Mouse (Mus musculus) yolk sac, embryonic 10.5 days (tissue): ENCODE results near the gene Gpatch2.

ENCODE experiments used
- DNase-seq: peaks from one replicate; pipeline ENCODE4 v3.0.0-alpha.2; 2017; ENCODE audit warnings: low spot score

Gpatch2 gene

DNA sequence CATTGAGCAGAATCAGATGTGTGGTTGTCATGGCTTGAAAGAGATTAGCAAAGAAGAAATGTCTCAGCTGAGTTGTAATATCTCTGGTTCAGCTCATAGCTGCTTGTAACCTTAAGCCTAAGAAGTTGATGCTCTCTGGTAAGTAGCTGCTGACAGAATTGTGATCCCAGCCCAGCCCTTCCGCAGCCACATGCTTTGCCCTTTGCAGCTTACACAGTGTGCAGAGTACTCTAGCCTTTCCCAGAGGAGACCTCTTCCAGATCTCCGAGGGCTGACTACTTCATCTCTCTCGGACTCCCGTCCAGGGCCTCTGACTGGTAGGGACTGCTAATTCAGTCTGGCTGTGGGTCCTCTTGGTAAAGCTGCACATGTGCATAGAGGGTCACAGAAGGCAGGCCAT is 92.0 kb downstream of the Gpatch2 start:
- no peak for DNase-seq

DNA sequence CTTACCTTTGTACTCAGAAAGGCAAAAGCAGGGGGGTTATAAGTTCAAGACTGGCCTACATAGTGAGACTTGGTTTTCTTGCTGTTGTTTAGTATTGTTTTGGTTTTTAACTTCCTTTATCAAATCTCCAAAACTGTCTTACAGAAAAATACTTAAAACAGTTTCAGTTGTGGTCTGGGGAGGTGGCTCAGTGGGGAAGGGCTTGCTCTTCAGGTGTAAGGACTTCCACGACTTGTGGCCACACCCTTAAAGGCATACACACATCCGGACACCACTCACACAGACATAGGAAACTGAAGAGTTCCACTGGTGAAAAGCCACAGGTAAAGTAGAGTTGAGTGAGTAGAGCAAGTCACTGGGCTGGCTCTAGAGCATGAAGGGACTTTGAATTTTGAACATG is 93.2 kb downstream of the Gpatch2 start:
- no peak for DNase-seq

DNA sequence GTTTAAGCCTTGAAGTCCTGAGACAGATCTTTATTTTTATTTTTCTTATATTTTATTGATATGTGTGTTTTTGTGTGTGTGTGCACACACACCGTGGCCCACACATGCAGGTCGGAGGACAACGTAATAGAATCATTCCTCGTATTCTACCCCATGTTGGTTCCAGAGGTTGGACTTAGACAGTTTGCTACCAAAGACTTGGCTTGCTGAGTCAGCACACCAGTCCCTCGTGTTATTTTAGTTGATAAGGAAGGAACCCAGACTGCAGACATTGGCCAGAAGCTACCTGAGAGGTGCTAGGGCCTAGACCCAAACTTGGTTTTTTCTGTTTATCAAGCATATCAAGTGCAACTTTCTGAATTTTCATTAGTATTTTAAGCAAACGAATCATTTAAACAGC is 95.8 kb downstream of the Gpatch2 start:
- DNase-seq = no peak

DNA sequence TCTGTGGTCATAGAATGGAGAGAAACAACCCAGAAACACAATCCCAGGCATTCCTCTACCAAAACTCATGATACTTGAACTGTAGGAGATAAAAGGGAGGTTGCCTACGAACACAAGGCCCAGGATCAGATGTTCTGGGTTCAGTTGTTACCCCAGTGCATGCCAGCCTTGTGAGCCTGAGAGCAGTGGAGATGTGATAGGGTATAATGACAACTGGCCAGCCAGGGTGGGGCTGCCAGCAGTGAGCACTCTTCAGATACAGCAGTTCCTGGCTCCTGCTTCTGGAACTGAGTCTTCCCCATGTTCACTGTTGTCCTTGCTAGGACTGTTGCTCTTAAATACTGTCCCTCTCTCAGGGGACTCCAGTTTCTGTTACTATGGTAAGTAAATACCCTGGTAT is 98.0 kb downstream of the Gpatch2 start:
- no peak for DNase-seq

DNA sequence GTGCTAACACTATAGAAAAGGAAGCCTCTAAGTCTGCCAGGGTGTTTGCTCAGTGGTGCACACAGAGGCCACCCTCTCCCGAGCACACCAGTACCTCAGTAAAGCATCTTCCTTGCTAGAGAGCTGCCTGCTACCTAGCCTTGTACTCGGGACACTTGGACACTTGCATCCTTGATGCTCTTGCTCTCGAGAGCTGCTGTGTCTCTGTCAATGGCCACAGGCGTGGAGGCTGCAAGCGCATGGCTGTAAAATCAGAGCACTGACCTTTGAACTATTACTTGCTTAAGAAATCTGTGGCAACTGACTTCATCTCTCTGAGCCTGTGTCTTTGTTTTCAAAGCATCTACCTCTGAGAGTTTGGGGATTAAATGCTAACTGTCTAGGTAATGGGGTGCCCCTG is 98.5 kb downstream of the Gpatch2 start:
- peak; percentile 22 for DNase-seq

DNA sequence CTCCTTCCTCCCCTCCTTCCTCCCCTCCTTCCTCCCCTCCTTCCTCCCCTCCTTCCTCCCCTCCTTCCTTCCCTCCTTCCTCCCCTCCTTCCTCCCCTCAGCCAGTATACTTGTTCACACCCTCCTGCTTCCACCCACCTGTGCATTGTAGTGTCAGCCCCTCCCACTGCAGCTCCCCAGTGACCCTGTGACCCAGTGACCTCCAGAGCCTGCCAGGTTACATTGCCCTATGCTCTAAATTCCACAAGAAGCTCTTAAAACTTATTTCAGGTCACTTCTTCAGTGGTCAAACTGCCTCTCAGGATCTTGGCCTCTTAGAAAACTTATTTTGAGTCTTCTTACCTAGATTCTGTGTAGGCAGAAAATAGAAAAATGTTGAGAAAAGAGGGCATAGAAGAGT is 99.2 kb downstream of the Gpatch2 start:
- peak; percentile 61 for DNase-seq

DNA sequence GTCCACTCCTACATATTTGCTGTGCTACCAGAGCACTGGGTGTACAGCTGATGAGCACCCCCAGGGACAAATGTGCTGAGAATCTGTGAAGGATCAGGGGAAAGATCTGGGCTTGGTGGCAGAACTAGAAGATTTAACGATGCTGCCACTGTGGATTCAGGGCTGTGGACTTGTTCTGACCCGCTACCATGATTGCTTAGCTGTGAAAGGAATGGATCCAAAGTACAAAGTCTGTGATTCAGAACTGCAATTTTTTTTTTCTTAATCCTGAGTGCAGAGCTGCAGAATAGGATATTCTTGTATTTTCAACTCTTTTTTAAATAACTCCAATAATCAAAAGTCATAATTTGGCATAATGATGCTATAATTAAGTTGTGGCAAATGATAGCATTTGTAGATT is 100.5 kb downstream of the Gpatch2 start:
- DNase-seq = no peak

DNA sequence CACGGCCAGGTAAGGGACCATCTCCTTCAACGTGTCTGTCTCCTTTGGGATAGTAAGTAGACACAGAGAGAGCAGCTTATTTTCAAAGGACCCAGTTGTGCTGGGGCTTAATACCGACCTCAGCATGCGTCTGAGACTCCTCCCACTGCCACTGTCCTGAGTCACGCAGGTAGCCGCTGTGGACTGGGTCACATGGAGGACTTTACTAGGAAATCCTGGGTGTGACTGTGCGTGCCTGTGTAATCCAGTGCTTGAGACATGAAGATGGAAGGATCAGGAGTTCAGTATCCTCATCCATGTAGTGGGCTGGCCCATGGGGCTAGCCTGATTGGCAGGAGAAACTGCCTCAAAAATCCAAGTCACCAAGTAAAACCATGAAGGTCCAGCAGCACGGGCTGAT is 101.2 kb downstream of the Gpatch2 start:
- no peak for DNase-seq

DNA sequence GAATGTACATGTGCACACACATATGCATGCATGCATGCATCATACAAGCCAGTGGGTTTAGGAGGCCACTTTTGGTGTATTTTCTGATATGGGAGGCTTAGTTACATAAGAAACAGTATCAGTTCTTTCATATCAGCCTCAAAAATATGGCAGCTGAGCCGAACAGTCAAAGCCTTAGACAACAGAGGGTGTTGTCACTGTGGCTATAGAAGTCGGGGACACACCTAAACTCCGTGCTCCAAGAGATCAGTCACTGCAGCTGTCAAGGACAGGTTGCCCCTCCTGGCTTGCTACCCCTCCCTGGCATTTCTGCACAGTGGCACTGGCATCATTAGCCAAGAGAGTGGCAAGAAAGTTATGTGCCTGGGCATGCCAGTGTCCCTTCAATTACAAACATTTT is 106.5 kb downstream of the Gpatch2 start:
- DNase-seq = no peak

DNA sequence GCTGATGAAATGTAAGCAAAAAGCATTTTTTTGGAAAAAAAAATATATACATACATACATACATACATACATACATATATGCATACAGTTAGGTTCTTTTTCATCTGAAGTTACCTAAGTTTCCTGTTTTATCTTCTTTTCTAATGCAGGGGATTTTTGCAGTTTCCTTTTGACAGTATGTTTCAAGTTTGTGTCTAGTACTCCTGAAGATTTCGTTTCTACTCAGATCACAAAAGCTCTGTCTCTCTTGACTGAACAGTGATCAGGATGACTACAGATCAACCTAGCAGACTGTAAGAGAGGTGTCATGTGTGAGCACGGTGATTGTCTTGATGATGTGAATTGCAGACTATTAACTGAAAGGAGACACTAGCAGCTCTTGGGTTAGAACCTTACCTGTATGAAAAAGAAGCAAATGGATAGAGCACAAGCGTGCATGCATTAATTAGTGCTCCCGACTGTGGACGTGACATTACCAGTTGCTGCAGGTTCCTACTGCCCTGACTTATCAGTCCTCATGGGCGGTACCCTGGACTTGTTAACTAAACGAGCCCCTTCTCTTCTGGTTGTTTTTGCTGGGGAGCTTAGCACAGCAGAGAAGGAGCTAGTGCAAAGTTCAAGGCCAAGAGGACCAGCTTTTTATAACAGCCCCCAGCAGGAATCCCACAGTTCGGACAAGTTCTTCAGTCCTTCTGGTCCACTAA is 107.3 kb downstream of the Gpatch2 start:
- DNase-seq = peak; percentile 10

DNA sequence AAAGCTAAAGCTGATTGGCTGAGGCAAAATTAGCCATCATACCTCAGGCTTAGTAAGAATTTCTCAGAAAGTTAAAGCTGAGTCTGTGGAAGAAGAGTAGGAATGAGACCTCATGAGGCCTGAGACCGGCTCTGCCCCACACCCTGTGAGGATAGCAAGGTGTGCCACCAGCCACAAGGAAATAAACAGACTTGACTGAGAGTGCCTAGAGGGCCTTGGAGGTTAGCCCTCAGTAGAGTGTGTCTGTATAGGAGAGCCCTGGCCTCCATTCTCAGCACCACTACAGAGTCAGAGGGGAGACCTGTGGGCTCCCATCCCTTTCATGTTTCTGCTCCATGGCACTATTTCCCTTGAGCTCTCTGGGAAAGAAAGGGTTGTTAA is 107.9 kb downstream of the Gpatch2 start:
- no peak for DNase-seq

DNA sequence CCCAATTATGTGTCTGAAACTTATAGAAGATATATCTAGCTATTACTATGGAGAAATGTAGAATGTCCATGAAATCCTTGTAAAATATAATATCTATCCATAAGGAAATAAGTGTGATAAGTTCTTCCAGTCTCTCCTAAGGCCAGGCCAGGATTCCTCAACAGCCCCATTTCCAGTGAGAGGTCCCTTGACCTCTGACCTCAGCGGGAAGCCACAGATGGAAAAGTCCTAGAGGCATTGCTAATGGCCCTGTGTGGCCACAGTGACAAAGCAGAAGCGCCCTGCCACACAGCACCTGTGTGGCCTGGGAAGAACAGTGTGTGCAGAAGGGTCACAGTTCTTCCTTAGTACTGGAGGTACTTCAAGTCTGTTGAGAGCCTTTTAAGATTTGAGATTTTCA is 127.2 kb downstream of the Gpatch2 start:
- DNase-seq = no peak

DNA sequence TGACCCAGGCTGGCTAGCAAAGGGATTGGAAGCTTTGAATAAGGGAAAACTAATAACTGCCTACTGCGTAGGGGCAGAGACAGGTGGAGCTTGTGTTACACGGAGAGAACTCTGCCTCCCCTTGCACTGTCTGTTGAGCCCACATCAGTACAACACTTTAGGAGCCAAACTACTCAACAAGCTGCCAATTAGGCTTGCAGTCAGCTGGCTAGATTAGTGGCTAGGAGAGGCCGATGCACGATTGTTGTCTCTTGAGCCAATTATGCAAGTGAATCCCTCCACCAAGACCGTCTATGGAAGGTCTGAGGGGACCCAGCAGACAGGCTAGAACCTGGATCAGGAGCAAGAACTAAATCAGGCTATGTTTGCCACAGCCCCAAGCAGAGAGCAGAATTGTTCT is 129.8 kb downstream of the Gpatch2 start:
- DNase-seq = no peak

DNA sequence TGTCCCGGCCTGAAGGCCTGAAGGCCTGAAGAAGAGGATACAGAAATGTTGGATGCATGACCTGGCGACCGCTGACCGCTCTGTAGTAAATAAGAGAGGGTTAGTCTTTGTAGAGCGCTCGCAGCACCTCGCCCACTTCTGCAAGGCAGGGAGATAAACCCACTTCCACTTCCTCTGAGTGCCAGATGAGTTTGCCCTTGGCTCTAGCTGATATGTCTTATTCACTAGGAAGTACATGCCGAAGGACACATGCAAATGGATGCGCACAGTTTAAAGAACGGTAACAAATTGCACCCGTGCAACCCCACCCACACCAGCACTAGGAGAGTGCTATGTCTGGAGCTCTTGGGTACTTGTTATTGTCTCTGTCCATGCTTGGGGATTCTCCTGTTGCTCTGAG is 131.6 kb downstream of the Gpatch2 start:
- DNase-seq = no peak

DNA sequence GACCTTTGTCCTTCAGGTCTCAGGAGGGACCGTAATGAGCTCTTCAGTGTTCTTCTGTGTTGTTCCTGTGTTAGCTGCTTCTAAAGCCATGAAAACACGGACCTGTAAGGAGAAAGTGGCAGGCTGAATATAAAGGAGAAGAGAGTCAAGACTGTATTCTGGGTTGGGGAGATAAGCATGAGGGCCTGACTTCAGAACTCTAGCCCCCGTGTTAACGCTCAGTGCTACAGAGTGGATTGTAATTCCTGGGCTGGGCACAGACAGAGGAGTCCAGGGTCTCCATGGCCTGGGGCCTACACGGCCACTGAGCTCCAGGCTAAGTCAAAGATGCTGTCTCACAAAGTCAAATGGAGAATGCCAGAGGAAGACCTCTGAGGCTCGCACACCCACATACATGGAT is 132.3 kb downstream of the Gpatch2 start:
- no peak for DNase-seq

DNA sequence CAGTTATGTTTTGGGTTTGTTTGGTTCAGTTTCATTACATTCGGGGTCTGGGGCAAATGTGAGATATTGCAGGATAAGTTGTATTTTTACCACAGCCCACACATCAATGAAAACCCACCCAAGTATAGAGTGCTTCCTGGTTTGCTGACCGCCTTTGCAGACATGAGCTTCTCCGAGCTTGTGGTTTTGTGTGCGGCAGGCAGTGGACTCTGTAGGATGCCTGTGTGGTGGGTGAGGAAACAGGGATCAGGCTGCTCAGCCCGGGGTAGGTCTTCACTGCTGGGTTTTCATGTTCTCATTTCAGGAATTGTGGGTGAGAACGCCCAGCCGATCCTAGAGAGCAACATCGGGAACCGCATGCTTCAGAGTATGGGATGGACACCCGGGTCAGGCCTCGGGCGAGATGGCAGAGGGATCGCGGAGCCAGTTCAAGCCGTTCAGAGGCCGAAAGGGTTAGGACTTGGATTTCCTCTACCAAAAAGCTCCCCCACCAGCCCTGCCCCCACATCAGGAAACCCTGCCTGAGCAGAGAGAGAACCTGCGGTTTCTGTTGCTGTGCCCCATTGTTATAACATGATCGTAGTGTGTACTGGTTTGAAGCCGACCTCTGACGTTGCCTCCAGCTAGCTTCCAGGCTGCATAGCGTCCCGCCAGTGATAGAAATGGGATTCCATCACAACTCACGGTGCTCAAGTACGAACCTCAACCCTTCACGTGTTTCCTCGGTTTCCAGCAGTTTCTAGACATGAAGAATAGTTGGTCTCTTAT is 132.9 kb downstream of the Gpatch2 start:
- DNase-seq = no peak

DNA sequence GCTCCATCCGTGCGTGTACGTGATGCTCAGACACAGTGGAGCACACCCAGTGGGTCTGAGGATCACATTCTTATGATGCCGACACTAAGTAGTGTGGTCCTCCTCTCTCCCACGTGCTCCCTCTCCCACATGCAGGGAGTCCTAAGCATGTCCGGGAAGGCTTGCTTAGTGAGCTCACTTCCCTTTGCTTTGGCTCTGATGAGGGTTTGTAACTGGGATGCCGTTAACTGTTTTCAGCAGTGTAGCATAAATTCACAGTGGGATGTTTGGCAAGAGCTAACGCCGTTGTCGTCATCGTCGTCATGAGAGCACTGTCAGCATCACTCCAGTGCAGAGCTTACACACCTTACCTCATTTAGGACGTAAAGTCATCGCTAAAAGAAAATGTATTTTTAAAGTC is 133.6 kb downstream of the Gpatch2 start:
- no peak for DNase-seq

DNA sequence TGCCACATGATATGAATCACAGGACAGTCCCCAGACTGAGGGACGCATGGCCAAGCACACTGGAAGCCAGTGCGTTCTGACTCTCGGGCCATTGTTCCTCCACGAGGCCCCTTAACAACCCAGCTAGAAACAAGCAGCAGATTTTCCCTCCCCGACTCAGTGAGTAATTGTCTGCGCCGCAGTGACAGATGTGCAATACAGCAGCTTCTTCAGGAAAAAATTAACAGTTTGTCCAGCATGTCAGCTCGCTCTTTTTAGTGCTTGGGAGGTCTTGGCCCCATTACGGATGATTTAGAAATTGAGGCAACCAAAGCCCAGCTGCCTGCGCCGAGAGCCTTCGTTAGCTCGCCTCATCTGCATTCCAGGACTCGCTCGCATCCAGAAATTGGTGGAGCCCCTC is 140.9 kb downstream of the Gpatch2 start:
- no peak for DNase-seq

DNA sequence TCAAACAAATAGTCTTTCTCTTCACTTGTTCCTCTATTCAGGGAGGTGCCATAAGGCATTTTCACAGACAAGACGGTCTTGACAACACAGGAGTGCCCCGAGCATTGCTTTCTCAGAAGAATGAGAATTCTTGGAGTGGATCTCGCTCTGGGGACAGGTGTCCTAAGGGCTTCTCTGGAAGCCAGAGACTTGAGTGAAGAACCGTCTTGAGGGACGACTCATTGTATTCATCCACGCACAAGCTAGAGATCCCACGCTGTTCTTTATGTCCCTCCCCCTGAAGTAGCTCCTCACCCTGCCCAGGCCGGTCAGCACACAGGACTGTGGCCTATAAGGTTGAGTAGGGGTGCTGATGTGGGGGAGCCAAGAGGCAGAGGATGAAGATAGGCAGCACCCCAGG is 141.6 kb downstream of the Gpatch2 start:
- no peak for DNase-seq

DNA sequence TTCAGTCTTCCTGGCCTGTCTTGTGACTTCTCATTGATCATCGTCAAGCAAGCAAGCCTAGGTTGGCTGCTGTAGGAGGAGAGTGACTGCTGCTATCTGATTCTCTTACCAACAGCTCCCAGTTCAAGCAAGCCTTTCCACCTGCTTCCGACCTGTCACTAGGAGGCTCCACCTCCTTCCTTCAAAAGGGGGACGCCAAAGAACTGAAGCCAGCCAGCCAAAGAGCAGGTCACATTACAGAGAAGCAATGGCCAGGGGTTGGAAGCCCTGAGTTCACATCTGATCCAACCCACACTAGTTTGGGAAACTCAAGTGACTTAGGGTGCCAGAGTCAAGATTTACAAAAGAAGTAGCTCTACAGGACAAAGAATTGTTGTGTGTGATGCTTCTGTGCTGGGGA is 144.9 kb downstream of the Gpatch2 start:
- no peak for DNase-seq

DNA sequence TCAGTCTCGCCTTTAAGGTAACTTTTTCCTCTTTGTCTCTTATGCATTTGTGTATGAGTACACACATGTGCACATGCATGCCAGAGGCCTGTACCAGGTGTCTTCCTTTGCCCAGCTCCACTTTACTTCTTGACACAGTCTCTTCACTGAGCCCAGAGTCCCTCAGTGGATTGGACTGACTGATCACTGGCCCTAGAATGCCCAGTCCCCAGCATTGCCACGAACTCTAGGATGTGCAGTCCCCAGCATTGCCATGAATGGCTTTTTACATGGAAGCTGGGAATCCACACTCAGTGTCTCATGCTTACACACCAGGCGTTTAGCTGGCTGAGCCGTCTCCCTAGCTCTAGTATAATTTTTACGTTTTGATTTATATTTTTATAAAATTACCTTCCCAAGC is 147.2 kb downstream of the Gpatch2 start:
- no peak for DNase-seq

DNA sequence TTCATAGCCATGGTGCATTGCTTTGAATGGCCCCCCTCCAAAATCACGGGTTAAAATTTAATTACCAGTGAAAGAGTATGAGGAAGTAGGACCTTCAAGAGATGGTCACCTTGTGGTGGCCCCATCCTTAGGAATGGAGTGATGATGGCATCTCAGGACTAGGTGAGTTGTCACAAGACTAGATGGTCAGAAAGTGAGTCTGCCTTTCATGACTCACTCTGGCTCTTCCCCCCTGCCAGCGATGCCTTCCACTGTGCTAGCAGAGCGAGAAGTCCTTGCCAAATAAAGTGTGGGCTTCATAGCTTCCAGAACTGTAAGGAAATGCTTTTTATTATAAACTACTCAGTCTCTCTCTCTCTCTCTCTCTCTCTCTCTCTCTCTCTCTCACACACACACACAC is 150.1 kb downstream of the Gpatch2 start:
- DNase-seq = no peak

DNA sequence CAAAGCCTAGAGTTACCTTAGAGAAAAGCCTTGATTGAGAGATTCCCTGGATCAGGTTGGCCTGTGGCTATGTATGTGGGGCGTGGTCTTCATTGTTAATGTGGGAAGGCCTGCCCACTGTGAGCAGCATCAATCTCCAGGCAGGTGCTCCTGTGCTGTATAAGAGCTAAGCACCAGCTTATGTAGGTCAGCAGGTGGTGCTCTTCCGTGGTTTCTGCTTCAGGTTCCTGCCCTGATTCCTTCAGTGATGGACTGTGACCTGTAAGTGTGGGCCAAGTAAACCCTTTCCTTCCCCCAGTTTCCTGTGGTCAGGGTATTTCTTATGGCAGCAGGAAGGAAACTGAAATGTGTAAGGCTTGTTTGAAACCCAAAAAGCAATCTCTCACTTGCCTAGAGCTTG is 151.5 kb downstream of the Gpatch2 start:
- no peak for DNase-seq

DNA sequence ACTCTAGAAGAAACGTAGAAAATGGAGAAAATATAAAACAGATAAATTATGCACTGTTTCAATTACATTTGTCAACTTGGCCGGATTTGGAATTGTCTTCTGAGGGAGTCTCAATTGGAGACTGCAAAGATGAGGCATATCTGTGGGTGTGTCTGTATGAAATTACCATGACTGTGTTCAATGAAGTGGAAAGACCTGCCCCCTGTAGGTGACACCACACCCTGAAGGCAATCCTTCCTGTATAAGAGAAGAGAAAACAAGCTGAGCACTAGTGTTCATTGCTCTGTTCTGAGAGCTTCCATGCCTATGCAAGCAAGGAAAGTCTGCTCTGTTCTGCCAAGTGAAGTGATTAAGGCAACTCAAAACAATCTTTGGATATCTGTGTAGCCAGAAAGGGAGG is 153.7 kb downstream of the Gpatch2 start:
- no peak for DNase-seq
